8 mouse cellular contexts compared by ENCODE assay signal in the genomic region with DNA sequence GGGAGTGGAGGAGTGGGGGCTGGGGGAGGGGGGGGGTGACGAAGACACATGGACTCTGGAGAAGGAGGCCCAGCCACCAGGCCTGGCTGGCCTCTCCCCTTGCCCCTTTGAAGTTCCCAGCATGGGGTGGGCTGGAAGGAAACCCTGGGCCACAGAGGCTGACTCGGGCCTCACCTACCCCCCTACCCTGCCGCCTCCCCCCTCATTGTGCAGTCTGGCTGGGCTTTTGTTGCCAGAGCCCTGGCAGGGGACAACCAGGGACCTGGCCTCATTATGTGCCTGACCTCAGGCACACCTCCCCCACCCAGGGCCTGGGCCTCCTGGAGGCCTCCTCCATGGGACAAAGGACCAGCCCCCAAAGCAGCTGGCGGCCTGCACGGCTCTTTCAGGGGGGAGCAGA.
DNase-seq lines count a peak whose midpoint lies in the region; ATAC-seq lines count a peak whose summit lies in the region.

No protein-coding gene starts in this region.

- no peaks in the 10 kb centered on the region for H3K27me3 ChIP-seq in heart, embryonic 11.5 days (ENCODE audit: control insufficient read depth, insufficient read depth, low read length)
- H3K27me3 ChIP-seq in forebrain, embryonic 16.5 days (replicated peaks; ENCODE audit: control insufficient read depth, insufficient read depth, low read length), result no peaks in the 10 kb centered on the region
- no peaks in the 10 kb centered on the region for H3K27me3 ChIP-seq in midbrain, embryonic 12.5 days

- H3K4me2 ChIP-seq in heart, embryonic 11.5 days, result no peak overlapping the region
- no peak overlapping the region for H3K4me2 ChIP-seq in forebrain, embryonic 16.5 days (ENCODE audit: low read length)
- H3K4me2 ChIP-seq in midbrain, embryonic 12.5 days (replicated peaks), result 0 out of 2 replicates have a peak overlapping the region, but pooled peaks have one; percentile 16

- H3K4me1 ChIP-seq in heart, embryonic 11.5 days (ENCODE audit: control insufficient read depth, insufficient read depth, low read length), result peaks cover 52% of the 10 kb centered on the region
- H3K4me1 ChIP-seq in forebrain, embryonic 16.5 days (replicated peaks; ENCODE audit: control insufficient read depth, insufficient read depth, low read length), result peaks cover 59% of the 10 kb centered on the region
- H3K4me1 ChIP-seq in midbrain, embryonic 12.5 days, result peaks cover 78% of the 10 kb centered on the region

- peak overlapping the region; percentile 73 for H3K27ac ChIP-seq in heart, embryonic 11.5 days (ENCODE audit: low read depth, low read length)
- H3K27ac ChIP-seq in forebrain, embryonic 16.5 days (ENCODE audit: low read length), result no peak overlapping the region
- H3K27ac ChIP-seq in midbrain, embryonic 12.5 days (replicated peaks), result peak overlapping the region; percentile 93

- no peaks in the 10 kb centered on the region for H3K36me3 ChIP-seq in heart, embryonic 11.5 days (ENCODE audit: control insufficient read depth, insufficient read depth, low read length)
- H3K36me3 ChIP-seq in forebrain, embryonic 16.5 days (ENCODE audit: control insufficient read depth, insufficient read depth), result no peaks in the 10 kb centered on the region
- H3K36me3 ChIP-seq in midbrain, embryonic 12.5 days, result no peaks in the 10 kb centered on the region

- H3K9ac ChIP-seq in heart, embryonic 11.5 days (ENCODE audit: low read depth, low read length), result peak overlapping the region; percentile 36; the same call in 1 of the 2 replicates
- H3K9ac ChIP-seq in forebrain, embryonic 16.5 days (replicated peaks; ENCODE audit: low read depth, low read length), result no peak overlapping the region
- H3K9ac ChIP-seq in midbrain, embryonic 12.5 days (replicated peaks), result no peak overlapping the region; the same call in 1 of the 2 replicates

- no peak for DNase-seq in heart, adult 18-20 months
- peak; percentile 38 for DNase-seq in ES-CJ7 (ENCODE audit: low read depth, low spot score)
- no peak for DNase-seq in layer of hippocampus, adult 8-10 months (ENCODE audit: low spot score in 2 of 2)
- DNase-seq in thymus, postnatal 14 days, result no peak
- DNase-seq in adrenal gland, adult 2 months, result no peak

- 13% methylated on average over 4 of the region's 5 CpGs for WGBS in heart, embryonic 11.5 days (ENCODE audit: insufficient replicate concordance)
- WGBS in forebrain, embryonic 16.5 days, result 11% methylated on average over 5 of the region's 5 CpGs
- WGBS in midbrain, embryonic 12.5 days, result 1% methylated on average over 5 of the region's 5 CpGs

- H3K4me3 ChIP-seq in heart, embryonic 11.5 days (ENCODE audit: low read depth, low read length), result no peak overlapping the region
- no peak overlapping the region for H3K4me3 ChIP-seq in forebrain, embryonic 16.5 days (replicated peaks; ENCODE audit: low read length)
- H3K4me3 ChIP-seq in midbrain, embryonic 12.5 days, result no peak overlapping the region

- peak; percentile 20; the same call in 1 of the 2 replicates for ATAC-seq in heart, embryonic 11.5 days (replicated peaks; ENCODE audit: insufficient number of reproducible peaks, low FRiP score, low TSS enrichment)
- 0 out of 2 replicates have a peak, but pooled peaks have one; percentile 5 for ATAC-seq in forebrain, embryonic 16.5 days
- peak; percentile 79 for ATAC-seq in midbrain, embryonic 12.5 days (ENCODE audit: low FRiP score, low read depth)

- no peaks in the 10 kb centered on the region for H3K9me3 ChIP-seq in heart, embryonic 11.5 days (replicated peaks; ENCODE audit: control insufficient read depth, low read length)
- H3K9me3 ChIP-seq in forebrain, embryonic 16.5 days (ENCODE audit: control insufficient read depth, low read length), result no peaks in the 10 kb centered on the region
- H3K9me3 ChIP-seq in midbrain, embryonic 12.5 days, result no peaks in the 10 kb centered on the region

Comparison
In these comparisons a context has a peak if more than half of its experiments do, and no peak if none do; other contexts are left out.
1. ATAC-seq: peak in every context shown above with its lines; median percentile 79 in midbrain, embryonic 12.5 days; 20 in heart, embryonic 11.5 days; 5 in forebrain, embryonic 16.5 days.